Mouse (Mus musculus): ENCODE data around the gene Bmx. TPM values are rescaled to one million over a fixed set of nuclear protein-coding genes. Genes with fewer than 3 reads are reported as not detected.

Gene Bmx
- total RNA-seq (2023): not detected

GRCm38 (mm10) chrX:164258057-164258456 is at the start of gene Bmx:
Gene Bmx, minus strand, starts transcription at chrX:164258193.

GRCm38 (mm10) chrX:164269285-164269761 is 11.3 kb upstream of the Bmx start, which contains the start of gene Pir:
Gene Pir, plus strand, starts transcription at chrX:164269371.

Other genes with a start within 250 kb of the Bmx start
- not detected for gene Car5b, start 230.2 kb downstream of the Bmx start, total RNA-seq (2023)
- 7.4 TPM for gene Siah1b, start 181.7 kb downstream of the Bmx start, total RNA-seq (2023)
- gene Cltrn, start 169.4 kb downstream of the Bmx start, total RNA-seq (2023): not detected
- not detected for gene Ace2, start 118.9 kb downstream of the Bmx start, total RNA-seq (2023)
- gene Pir, start 11.2 kb upstream of the Bmx start, total RNA-seq (2023): not detected
- gene Vegfd, start 115.2 kb upstream of the Bmx start, total RNA-seq (2023): not detected
- 30.4 TPM for gene Piga, start 161.6 kb upstream of the Bmx start, total RNA-seq (2023)
- 0.49 TPM for gene Asb11, start 178.8 kb upstream of the Bmx start, total RNA-seq (2023)
- gene Asb9, start 248.1 kb upstream of the Bmx start, total RNA-seq (2023): not detected